Mouse (Mus musculus) lung, embryonic 14.5 days (tissue): ENCODE data around the gene Rab42. TPM values are rescaled to one million over a fixed set of nuclear protein-coding genes. Genes with fewer than 3 reads are reported as not detected.

Source experiments
- ATAC-seq: fragments of 200-750 bp; cut with Nextera tagmentation; 2 replicates; pipeline ENCODE4 v1.8.0; 2017; ENCODE audit warnings: mild to moderate bottlenecking, moderate TSS enrichment, moderate library complexity; ENCODE audit not compliant: insufficient read depth
- DNase-seq: peaks from one replicate; pipeline ENCODE4 v3.0.0-alpha.2; 2015
- H3K27ac ChIP-seq: fragments of 300-500 bp; sonication (generic); 2 replicates; pipeline ENCODE4 v1.5.1; 2014; ENCODE audit warnings: low read depth, mild to moderate bottlenecking, moderate library complexity
- H3K27me3 ChIP-seq: fragments of 300-500 bp; sonication (generic); 2 replicates; pipeline ENCODE4 v1.6.1; 2014; ENCODE audit warnings: low read length, control low read depth; ENCODE audit not compliant: insufficient read depth
- H3K36me3 ChIP-seq: fragments of 300-500 bp; sonication (generic); 2 replicates; pipeline ENCODE4 v1.6.1; 2014; ENCODE audit warnings: control low read depth; ENCODE audit not compliant: insufficient read depth
- H3K4me1 ChIP-seq: fragments of 300-500 bp; sonication (generic); 2 replicates; pipeline ENCODE4 v1.6.1; 2014; ENCODE audit warnings: antibody characterized with exemption, control low read depth; ENCODE audit not compliant: insufficient read depth
- H3K4me2 ChIP-seq: fragments of 300-500 bp; sonication (generic); 2 replicates; pipeline ENCODE4 v1.6.1; 2014; ENCODE audit warnings: mild to moderate bottlenecking
- H3K4me3 ChIP-seq: fragments of 300-500 bp; sonication (generic); 2 replicates; pipeline ENCODE4 v1.5.1; 2014; ENCODE audit warnings: low read depth, low read length
- H3K9ac ChIP-seq: fragments of 300-500 bp; sonication (generic); 2 replicates; pipeline ENCODE4 v1.6.1; 2014
- H3K9me3 ChIP-seq: fragments of 300-500 bp; sonication (generic); 2 replicates; pipeline ENCODE4 v1.6.1; 2016; ENCODE audit warnings: low read depth, low read length, control low read depth
- CTCF ChIP-seq: IDR thresholded peaks from 2 replicates; pipeline ENCODE4 v1.5.1; 2016; ENCODE audit warnings: antibody characterized with exemption, low read depth
- WGBS: fragments of 180-500 bp; shearing (Covaris S2); extraction: QIAGEN DNeasy Blood & Tissue Kit; methylation state at CpG from one replicate; pipeline ENCODE4 v1.1.7; 2014; 5-methylcytosine and 5-hydroxymethylcytosine counted together
- polyA plus RNA-seq: library from polyadenylated mRNA; unstranded; fragments of >200 nt; fragmentation: Nextera tagmentation; extraction: Ambion mirVana; gene quantifications from 2 replicates; pipeline ENCODE4 v1.2.1, GENCODE M21; 2014

Gene Rab42
- 1.2 and 1.9 TPM in 2 replicates for polyA plus RNA-seq

DNA sequence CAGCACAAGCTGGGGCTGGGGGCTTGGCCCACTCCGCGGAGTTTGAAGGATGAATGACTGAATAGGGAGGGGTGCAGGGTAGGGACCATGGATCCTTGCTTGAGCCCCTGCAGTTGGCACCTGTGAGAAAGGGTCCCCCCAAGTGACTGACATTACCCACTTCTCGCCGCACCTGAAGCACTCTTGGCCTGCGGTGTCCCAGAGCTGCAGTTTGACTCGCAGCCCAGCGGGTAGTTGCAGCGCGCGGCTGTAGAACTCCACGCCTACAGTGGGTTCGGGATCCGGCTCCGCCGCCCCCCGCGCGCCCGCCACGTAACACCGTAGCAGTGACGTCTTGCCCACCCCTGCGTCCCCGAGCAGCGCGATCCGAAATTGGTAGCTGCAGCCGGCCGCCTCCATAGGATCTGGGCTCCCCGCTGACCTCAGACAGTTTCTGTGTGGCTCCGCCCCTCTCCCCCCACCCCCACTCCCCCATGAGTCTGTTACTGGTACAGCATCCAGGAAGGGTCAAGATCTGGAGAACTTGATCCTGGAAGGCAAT lies at the start of gene Rab42:
Gene Rab42 (minus strand): TSS at position 447 of the 541 bp plus-strand sequence.
- no peaks in the 10 kb centered on the region for H3K9me3 ChIP-seq

DNA sequence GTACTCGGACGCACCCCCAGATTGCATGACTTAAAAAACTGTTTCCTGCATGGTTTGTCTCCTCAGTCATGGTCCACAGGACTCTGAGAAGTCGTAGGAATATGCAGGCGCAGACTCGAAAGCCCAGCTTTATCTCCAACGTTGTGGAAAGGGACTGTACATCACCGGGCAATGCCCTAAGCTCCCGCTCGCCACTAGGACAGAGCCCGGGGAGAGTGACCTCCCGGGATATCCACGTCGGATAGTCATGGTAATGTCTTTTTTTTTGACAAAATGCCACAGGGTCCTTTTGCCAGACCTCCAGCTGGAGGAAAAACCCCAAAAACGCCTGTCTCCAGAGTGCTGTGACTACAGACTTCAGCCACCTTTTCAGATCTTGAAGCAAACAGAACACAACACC lies 49.6 kb upstream of the Rab42 start:
- DNase-seq (peak; percentile 51), ATAC-seq (no peak)
- peak overlapping the region; percentile 94 for H3K27ac ChIP-seq
- no peak for TF ChIP-seq CTCF
- H3K9me3 ChIP-seq: no peaks in the 10 kb centered on the region
- peak overlapping the region; percentile 96 for H3K9ac ChIP-seq
- H3K27me3 ChIP-seq: no peaks in the 10 kb centered on the region
- whole genome bisulfite sequencing: under 1% methylated on average over 14 of the region's 14 CpGs
- peaks cover 36% of the 10 kb centered on the region for H3K36me3 ChIP-seq
- H3K4me2 ChIP-seq: peak overlapping the region; percentile 77
- H3K4me1 ChIP-seq: peaks cover 5% of the 10 kb centered on the region; the same call in 1 of the 2 replicates
- H3K4me3 ChIP-seq: peak overlapping the region; percentile 85

More for the DNA sequence above, at the start of gene Rab42:
- Histone ChIP-seq H3K27ac (peak within 1 kb of the TSS; percentile 60; the same call in 1 of the 2 replicates), H3K4me1 (peaks cover 5% of the 10 kb centered on the region; the same call in 1 of the 2 replicates), H3K4me3 (peak within 1 kb of the TSS; percentile 45), H3K4me2 (peak within 1 kb of the TSS; percentile 76), H3K9ac (peak within 1 kb of the TSS; percentile 56), H3K36me3 (no peaks in the 10 kb centered on the region), H3K27me3 (no peaks in the 10 kb centered on the region)
- ATAC-seq: peak; percentile 82
- TF ChIP-seq CTCF: peak; percentile 36
- DNase-seq: peak; percentile 79
- 1% methylated on average over 31 of the region's 31 CpGs for WGBS

DNA sequence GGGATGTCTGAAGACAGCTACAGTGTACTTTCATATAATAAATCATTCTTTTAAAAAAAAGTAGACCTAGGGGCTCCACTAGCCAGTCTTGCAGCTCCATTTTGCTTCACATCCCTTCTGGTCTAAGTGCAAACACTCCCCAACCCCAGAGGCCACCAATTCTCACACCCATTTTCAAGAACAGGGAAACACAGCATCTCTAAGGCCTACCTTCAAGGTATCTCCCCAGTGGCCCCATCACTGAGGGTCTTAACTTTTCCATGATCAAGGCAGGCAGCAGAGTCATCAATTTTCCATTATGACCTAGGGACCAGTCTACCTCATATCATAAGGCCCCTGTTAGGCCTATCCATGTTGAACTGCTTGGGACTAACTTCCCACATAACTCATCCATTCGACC lies 48.2 kb upstream of the Rab42 start:
- H3K9ac ChIP-seq: peak overlapping the region; percentile 96
- 21% methylated on average over 1 of the region's 1 CpGs for WGBS

DNA sequence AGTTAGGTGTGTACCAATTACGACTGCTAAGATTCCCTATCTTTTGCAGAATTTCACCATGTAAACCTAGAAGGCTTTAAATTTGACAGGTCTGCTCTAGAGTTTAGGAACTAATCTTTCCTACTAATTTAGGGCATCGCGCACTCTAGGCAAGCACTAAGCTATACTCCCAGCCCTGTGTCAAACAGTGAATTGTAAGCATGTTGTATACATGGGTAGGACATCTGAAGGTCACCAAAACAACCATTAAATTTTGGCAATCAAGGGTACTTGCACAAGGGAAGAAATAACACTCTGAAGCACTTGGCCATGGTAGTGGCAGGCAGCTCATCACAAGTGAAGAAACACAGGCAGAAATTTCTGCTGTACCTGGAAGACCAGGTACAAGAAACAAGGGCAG lies 47.7 kb upstream of the Rab42 start:
- ATAC-seq: no peak
- no peak for DNase-seq
- Histone ChIP-seq H3K4me3 (no peak overlapping the region), H3K4me1 (peaks cover 5% of the 10 kb centered on the region; the same call in 1 of the 2 replicates), H3K9ac (0 out of 2 replicates have a peak overlapping the region, but pooled peaks have one; percentile 96), H3K4me2 (peak overlapping the region; percentile 77), H3K27me3 (no peaks in the 10 kb centered on the region), H3K27ac (peak overlapping the region; percentile 36; the same call in 1 of the 2 replicates), H3K9me3 (no peaks in the 10 kb centered on the region), H3K36me3 (peaks cover 19% of the 10 kb centered on the region)
- 65% methylated on average over 3 of the region's 3 CpGs for WGBS
- TF ChIP-seq CTCF: no peak

More for the DNA sequence above, 48.2 kb upstream of the Rab42 start:
- TF ChIP-seq CTCF: no peak
- Histone ChIP-seq H3K27me3 (no peaks in the 10 kb centered on the region), H3K27ac (peak overlapping the region; percentile 36), H3K4me3 (peak overlapping the region; percentile 85), H3K4me1 (peaks cover 5% of the 10 kb centered on the region; the same call in 1 of the 2 replicates), H3K36me3 (peaks cover 24% of the 10 kb centered on the region), H3K4me2 (peak overlapping the region; percentile 77), H3K9me3 (no peaks in the 10 kb centered on the region)
- no peak for ATAC-seq
- DNase-seq: no peak

DNA sequence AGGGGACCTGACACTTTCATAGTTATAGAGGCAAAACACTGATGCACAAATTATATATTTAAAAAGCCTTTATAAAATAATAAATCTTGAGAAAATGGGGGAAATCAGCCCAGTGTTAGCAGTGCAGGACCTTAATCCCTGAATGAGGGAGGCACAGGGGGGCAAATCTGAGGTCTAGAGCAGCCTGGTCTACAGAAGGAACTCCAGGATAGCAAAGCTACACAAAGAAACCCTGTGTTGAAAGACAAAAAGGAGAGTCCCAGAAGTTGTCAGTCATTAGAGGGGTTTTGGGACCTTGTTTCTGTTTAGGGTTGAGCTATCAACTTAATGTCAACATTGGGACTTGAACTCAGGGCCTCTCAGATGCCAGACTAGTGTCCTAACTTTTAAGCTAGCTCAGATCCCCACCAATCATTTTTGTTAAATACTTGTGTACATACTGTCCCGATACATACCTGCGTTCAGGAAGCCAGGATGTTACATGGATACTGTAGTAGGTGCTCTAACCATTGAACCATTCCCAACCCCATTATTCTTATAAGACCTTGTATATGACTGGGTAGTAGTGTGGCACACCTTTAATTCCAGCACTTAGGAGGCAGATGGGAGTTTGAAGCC lies 47.0 kb upstream of the Rab42 start:
- DNase-seq: peak; percentile 26
- Histone ChIP-seq H3K4me2 (no peak overlapping the region), H3K36me3 (peaks cover 18% of the 10 kb centered on the region), H3K4me3 (no peak overlapping the region), H3K9ac (no peak overlapping the region), H3K27ac (no peak overlapping the region), H3K27me3 (no peaks in the 10 kb centered on the region), H3K4me1 (peaks cover 5% of the 10 kb centered on the region; the same call in 1 of the 2 replicates), H3K9me3 (no peaks in the 10 kb centered on the region)
- WGBS: 46% methylated on average over 2 of the region's 2 CpGs
- no peak for ATAC-seq
- no peak for TF ChIP-seq CTCF

DNA sequence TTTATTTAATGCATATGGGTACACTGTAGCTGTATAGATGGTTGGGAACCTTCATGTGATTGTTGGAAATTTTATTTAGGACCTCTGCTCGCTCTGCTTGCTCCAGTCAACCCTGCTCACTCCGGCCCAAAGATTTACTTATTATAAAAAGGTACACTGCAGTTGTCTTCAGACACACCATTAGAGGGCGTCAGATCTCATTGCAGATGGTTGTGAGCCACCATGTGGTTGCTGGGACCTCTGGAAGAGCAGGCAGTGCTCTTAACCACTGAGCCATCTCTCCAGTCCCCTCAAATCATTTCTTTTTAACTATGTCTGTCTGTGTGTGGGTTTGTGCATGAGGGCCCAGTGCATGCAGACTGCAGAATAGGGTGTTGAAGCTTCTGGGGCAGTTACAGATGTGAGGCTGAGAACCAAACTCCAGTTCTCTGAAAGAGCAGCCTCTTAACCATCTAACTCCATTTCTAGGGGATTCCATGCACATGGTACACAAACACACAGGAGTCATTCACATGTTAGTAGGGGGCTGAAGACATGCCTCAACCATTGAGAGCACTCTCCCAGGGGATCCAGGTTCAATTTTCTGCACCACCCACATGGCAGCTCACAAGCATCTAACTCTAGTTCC lies 46.4 kb upstream of the Rab42 start:
- no peak overlapping the region for H3K27ac ChIP-seq
- H3K9ac ChIP-seq: no peak overlapping the region
- H3K4me1 ChIP-seq: peaks cover 6% of the 10 kb centered on the region; the same call in 1 of the 2 replicates
- no peaks in the 10 kb centered on the region for H3K27me3 ChIP-seq
- WGBS: 54% methylated on average over 3 of the region's 3 CpGs
- peaks cover 18% of the 10 kb centered on the region for H3K36me3 ChIP-seq
- DNase-seq (no peak), ATAC-seq (no peak)
- peak; percentile 38 for TF ChIP-seq CTCF
- no peak overlapping the region for H3K4me2 ChIP-seq
- H3K9me3 ChIP-seq: no peaks in the 10 kb centered on the region
- H3K4me3 ChIP-seq: no peak overlapping the region

DNA sequence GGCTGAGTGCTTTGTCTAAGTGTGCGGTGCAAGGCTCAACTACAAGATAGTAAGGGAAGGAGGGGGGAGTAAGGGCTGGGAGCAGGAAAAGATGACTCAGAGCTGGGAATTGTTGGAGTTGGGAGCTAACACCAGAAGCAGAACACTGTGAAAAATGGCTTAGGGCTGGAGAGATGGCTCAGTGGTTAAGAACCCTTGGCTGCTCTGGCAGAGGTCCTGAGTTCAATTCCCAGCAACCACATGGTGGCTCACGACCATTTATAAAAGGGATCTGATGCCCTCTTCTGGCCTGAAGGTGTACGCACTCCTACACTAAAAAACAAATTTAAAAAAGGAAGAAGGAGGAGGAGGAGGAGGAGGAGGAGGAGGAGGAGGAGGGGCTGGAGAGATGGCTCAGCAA lies 43.5 kb upstream of the Rab42 start:
- H3K9ac ChIP-seq: no peak overlapping the region
- peaks cover 10% of the 10 kb centered on the region for H3K36me3 ChIP-seq
- no peaks in the 10 kb centered on the region for H3K27me3 ChIP-seq
- no peaks in the 10 kb centered on the region for H3K9me3 ChIP-seq
- DNase-seq (no peak), ATAC-seq (no peak)
- peak; percentile 24; the same call in 1 of the 2 replicates for TF ChIP-seq CTCF
- H3K4me1 ChIP-seq: peaks cover 13% of the 10 kb centered on the region
- H3K4me3 ChIP-seq: no peak overlapping the region
- 41% methylated on average over 3 of the region's 3 CpGs for WGBS
- no peak overlapping the region for H3K27ac ChIP-seq
- no peak overlapping the region for H3K4me2 ChIP-seq
